Mouse (Mus musculus): ENCODE data around the gene Noxo1. TPM values are rescaled to one million over a fixed set of nuclear protein-coding genes. Genes with fewer than 3 reads are reported as not detected.

Gene Noxo1
- total RNA-seq, 2 experiments from 2014 or later: 5.6 to 7.2 TPM

DNA sequence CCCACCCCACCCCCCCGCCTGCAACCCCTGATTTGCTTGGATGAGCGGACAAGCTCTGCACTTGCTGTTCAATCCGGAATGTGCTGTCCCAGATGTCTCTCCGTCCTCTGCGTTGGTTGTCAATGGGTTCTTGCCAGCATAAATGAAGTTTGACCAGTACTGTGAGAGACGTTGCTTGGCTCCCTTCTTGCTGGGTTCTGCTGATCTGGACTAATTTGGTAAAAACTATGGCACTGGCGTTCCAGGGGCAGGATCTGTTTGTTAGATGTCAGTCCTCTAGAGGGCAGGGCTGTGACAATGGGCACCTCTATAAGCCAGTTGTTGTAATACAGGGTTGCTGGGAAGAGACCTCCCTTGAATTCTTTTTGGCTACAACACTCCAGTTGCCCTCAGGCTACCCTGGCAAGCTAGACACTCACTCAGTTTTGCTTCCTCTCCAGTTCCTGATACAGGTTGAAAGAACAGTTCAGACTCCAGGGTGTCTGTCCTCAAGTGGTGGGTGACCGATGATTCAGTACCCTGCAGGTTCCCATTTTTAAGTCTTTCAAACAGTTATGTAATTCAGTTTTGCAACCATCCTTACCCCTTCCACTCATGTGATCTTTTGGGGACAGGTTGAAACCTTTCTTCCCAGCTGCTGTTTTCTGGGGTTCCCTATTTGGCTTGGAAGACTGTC is 41.2 kb downstream of the Noxo1 start:
- no peak for DNase-seq
- intact Hi-C loops (cut with DNase I): no loop called here

DNA sequence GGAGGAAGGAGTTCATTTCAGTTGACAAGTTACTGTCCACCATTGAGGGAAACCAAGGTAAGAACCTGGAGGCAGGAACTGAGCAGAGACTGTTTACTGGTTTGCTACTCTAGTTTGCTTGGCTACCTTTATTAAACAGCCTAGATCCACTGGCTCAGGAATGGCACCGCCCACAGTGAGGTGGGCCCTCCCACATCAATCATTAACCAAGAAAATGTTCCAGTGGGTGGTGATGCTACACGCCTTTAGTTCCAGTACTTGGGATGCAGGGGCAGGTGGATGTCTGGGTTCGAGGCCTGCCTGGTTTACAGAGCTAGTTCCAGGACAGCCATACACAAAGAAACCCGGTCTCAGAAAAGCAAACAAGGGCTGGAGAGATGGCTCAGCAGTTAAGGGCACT is 42.2 kb downstream of the Noxo1 start:
- intact Hi-C loops (cut with DNase I): no loop called here

DNA sequence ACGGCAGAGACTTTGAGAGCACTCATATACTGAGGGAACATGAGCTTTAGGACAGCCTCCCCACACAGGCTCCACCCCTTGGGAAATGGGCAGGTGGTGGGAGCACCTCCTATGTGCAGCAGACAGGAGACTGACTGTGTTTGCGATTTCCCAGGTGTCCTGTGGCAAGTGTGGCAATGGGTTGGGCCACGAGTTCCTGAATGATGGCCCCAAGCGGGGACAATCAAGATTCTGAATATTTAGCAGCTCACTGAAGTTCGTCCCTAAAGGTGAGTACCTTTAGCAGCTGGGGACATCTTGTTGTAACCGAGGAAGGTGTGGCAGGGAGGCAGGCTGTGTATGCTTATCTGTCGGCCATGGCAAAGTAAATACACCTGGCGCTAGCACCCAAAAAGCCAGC is 43.9 kb downstream of the Noxo1 start:
- intact Hi-C loops (cut with DNase I): no loop called here
- DNase-seq: no peak

More for the DNA sequence above, 42.2 kb downstream of the Noxo1 start:
- no peak for DNase-seq

DNA sequence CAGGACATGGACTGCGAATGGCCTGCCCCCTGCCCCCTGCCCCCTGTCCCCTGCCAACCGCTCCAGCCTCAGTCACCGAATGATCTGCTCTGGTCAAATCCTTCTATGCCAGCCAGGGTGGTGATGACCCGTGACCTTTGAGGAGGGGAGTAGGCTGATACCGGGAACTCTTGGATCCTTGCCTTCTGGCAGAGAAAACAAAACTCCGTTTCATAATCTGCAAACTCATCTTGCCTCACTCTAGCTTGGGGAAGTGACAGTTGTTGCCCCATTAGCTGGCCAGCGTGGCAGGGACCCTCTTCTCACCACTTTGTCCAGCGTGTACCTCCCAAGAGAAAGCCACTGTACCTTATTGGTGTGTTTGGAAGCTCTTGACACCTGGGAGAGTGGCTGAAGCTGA is 46.3 kb downstream of the Noxo1 start:
- no peak for DNase-seq
- intact Hi-C loops (cut with DNase I): no loop called here

DNA sequence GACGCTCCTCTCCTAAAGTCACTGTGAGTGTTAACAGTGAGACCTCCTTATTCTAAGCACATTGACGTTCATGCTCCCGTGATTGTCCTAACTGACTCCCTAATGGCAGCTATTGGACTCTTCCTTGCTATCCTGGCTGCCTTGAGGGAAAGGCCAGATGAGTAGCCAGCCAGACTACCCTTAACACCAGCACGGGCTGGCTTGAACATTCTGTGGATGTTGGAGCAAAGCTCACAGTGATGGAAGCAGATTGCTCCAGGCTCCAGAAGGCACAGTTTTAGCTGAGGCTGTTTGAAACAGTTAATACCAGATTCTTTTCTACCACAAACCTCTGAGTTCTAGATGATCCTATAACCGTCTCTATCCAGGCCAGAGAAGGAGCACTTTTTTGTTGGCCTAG is 47.9 kb downstream of the Noxo1 start:
- DNase-seq: no peak
- intact Hi-C loops (cut with DNase I): no loop called here

DNA sequence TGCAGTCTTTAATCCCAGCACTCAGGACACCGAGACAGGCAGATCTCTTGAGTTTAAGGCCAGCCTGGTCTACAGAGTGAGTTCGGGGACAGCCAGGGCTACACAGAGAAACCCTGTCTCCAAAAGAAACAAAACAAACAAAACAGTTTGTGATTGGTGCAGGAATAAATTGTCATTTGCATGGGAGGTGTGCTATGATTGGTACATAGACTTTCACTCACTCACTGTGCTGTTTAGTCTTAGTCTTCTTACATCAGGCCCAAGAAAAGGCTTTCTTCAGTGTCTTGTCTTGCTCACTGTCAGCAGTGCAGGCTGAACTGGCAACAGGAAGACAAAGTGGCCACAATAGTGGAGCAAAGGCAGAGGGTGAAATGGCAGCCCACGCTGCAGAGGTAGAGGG is 48.3 kb downstream of the Noxo1 start:
- intact Hi-C loops (cut with DNase I): no loop called here
- no peak for DNase-seq

DNA sequence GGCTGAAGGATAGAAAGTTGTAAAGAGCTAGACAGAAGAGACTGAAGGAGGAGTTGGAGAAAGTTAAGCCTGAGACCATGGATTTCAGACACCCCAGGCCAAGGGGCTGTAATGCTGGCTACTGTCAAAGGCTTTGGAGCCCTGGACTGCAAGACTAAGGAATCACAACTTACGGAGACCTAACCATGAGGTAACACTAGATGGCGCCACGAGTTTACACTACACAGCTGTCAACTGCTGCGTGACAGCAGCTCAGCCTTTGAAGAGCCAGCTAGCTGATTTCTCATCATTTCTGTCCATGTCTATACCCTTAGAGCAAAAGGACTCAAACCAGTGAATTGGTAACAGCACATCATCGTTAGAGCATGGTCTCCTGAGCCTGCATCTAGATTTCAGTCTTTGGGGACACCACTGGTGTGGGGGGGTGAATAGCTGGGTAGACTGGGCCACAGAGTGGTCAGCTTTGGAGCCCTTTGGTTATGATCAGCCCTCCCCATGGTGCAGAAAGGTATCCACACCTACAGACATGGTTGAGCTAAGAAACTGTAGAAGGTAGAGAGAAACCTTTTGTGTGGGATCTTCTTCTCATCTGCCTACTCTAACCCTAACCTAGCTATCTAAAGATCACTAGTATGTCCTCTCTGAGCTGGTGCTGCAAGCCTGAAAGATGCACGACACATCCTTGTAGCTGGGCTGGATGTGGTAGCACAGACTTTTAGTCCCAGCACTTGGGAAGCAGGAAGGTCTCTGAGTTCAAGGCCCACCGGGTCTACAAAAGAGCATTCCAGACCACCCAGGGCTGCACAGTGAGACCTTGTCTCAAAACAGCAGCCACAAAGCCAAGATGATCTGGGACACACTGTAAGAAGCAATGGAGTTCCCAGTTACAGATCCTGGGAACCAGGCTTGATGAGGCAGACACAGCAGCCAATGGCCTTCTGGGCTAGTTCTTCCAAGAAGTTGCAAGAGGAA is 49.8 kb downstream of the Noxo1 start:
- DNase-seq: peak; percentile 85

DNA sequence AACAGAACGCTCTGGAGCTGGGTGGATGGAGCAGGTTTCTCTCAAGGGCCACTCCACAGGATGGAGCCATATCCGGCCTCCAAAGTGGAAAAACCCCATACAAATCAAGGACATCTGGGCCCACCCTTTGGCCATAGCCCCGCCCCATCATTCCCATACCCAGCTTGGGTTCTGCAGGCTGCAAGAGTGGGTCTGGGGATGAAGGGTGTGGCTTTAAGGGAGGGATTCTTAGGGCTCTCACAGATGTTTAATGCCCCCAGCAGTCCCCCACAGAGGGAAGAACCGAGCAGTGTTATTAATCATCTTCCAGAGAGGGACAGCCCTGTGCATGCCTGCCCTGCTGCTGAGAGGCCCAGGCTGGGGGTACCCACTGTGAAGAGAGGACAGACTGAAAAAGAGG is 51.0 kb downstream of the Noxo1 start:
- intact Hi-C loops (cut with DNase I): no loop called here
- DNase-seq: no peak

More for the DNA sequence above, 49.8 kb downstream of the Noxo1 start:
- intact Hi-C loops (cut with DNase I): no loop called here

Other genes with a start within 250 kb of the Noxo1 start
- 10 to 100 TPM; 39.0 to 41.7 TPM for gene E4f1, start 225.9 kb upstream of the Noxo1 start, total RNA-seq (2021)
- 10 to 100 TPM; 45.3 to 45.9 TPM for gene Pgp, start 225.8 kb upstream of the Noxo1 start, total RNA-seq (2021)
- gene Bricd5, start 222.3 kb upstream of the Noxo1 start, total RNA-seq (2021): under 1 TPM; 0.54 to 0.92 TPM
- gene Mlst8, start 217.2 kb upstream of the Noxo1 start, total RNA-seq (2021): 10 to 100 TPM; 33.4 to 39.1 TPM
- 100 to 1,000 TPM; 158 to 180 TPM for gene Caskin1, start 207.6 kb upstream of the Noxo1 start, total RNA-seq (2021)
- gene Traf7, start 168.3 kb upstream of the Noxo1 start, total RNA-seq (2021): 100 to 1,000 TPM; 166 to 172 TPM
- 10 to 100 TPM; 12.2 to 12.5 TPM for gene Rab26, start 162.0 kb upstream of the Noxo1 start, total RNA-seq (2021)
- 10 to 100 TPM; 75.0 to 91.3 TPM for gene Pkd1, start 146.4 kb upstream of the Noxo1 start, total RNA-seq (2021)
- gene Tsc2, start 63.6 kb upstream of the Noxo1 start, total RNA-seq (2021): 100 to 1,000 TPM; 152 to 158 TPM
- gene Nthl1, start 63.6 kb upstream of the Noxo1 start, total RNA-seq (2021): 1 to 10 TPM; 7.0 to 8.5 TPM
- 10 to 100 TPM; 40.2 to 43.6 TPM for gene Slc9a3r2, start 45.9 kb upstream of the Noxo1 start, total RNA-seq (2021)
- gene Npw, start 37.8 kb upstream of the Noxo1 start, total RNA-seq (2021): under 1 TPM in 1 of 2 experiments, not detected in 1; 0.66 TPM
- 10 to 100 TPM; 45.5 to 48.5 TPM for gene Zfp598, start 26.5 kb upstream of the Noxo1 start, total RNA-seq (2021)
- 100 to 1,000 TPM; 164 to 176 TPM for gene Syngr3, start 6.3 kb upstream of the Noxo1 start, total RNA-seq (2021)
- 10 to 100 TPM; 21.0 to 22.7 TPM for gene Gfer, start 78 bp upstream of the Noxo1 start, total RNA-seq (2021)
- gene Tbl3, start 11.4 kb downstream of the Noxo1 start, total RNA-seq (2021): 10 to 100 TPM; 34.8 to 36.6 TPM
- gene Rnf151, start 21.8 kb downstream of the Noxo1 start, total RNA-seq (2021): not detected
- 100 to 1,000 TPM; 619 to 676 TPM for gene Rps2, start 21.9 kb downstream of the Noxo1 start, total RNA-seq (2021)
- 100 to 1,000 TPM; 130 to 145 TPM for gene Ndufb10, start 28.2 kb downstream of the Noxo1 start, total RNA-seq (2021)
- not detected for gene Rpl3l, start 31.6 kb downstream of the Noxo1 start, total RNA-seq (2021)
- gene Msrb1, start 40.4 kb downstream of the Noxo1 start, total RNA-seq (2021): 10 to 100 TPM; 36.6 to 42.7 TPM
- gene Hs3st6, start 56.8 kb downstream of the Noxo1 start, total RNA-seq (2021): not detected
- not detected for gene Meiob, start 108.1 kb downstream of the Noxo1 start, total RNA-seq (2021)
- gene Hagh, start 143.9 kb downstream of the Noxo1 start, total RNA-seq (2021): 10 to 100 TPM; 48.0 to 50.0 TPM
- 10 to 100 TPM; 13.1 to 13.8 TPM for gene Fahd1, start 154.1 kb downstream of the Noxo1 start, total RNA-seq (2021)
- under 1 TPM in 1 of 2 experiments, not detected in 1; 0.22 TPM for gene Igfals, start 169.8 kb downstream of the Noxo1 start, total RNA-seq (2021)
- gene Nubp2, start 190.1 kb downstream of the Noxo1 start, total RNA-seq (2021): 10 to 100 TPM; 35.9 to 39.3 TPM
- 10 to 100 TPM; 43.6 to 46.0 TPM for gene Spsb3, start 190.4 kb downstream of the Noxo1 start, total RNA-seq (2021)
- 10 to 100 TPM; 36.2 to 36.4 TPM for gene Eme2, start 198.9 kb downstream of the Noxo1 start, total RNA-seq (2021)
- 10 to 100 TPM; 48.9 to 50.0 TPM for gene Mrps34, start 198.9 kb downstream of the Noxo1 start, total RNA-seq (2021)
- 10 to 100 TPM; 38.7 to 43.0 TPM for gene Nme3, start 200.3 kb downstream of the Noxo1 start, total RNA-seq (2021)
- gene Mapk8ip3, start 240.7 kb downstream of the Noxo1 start, total RNA-seq (2021): 100 to 1,000 TPM; 255 to 270 TPM

Measured in left cerebral cortex, postnatal 4 days (tissue).